Comparison of ENCODE assay signal across 8 mouse cellular contexts in the genomic region with DNA sequence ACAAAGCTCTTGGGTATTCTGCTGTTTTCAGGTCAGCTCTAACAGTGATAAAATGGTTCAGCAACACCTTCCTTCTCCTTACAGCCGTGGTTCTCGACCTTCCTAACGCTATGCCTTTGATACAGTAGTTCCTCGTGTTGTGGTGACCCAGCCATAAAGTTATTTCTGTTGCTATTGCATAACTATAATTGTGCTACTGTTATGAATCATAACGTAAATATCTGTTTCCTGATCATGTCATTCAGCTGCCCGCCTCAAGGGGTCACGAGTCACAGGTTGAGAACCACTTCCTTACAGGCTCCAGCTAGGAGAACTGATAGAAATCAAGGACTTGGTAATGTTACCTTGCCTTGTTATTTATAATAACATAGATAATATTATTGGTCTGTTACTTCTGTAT. TPM values are rescaled to one million over a fixed set of nuclear protein-coding genes. Genes with fewer than 3 reads are reported as not detected.
DNase-seq lines count a peak whose midpoint lies in the region; ATAC-seq lines count a peak whose summit lies in the region.

No protein-coding gene starts in this region.

- 70% methylated on average over 7 of the region's 7 CpGs for WGBS in heart, embryonic 11.5 days (ENCODE audit: insufficient replicate concordance)
- 1% methylated on average over 7 of the region's 7 CpGs for WGBS in macrophage (ENCODE audit: missing documents)
- WGBS in hindbrain, embryonic 14.5 days = 91% methylated on average over 7 of the region's 7 CpGs

- H3K4me2 ChIP-seq in heart, embryonic 11.5 days = no peak overlapping the region
- no peak overlapping the region for H3K4me2 ChIP-seq in hindbrain, embryonic 14.5 days (replicated peaks)

- DNase-seq in heart, adult 11 months = peak; percentile 95
- peak; percentile 71 for DNase-seq in NIH3T3 (ENCODE audit: low read depth)
- DNase-seq in heart, postnatal 4 days = peak; percentile 47
- no peak for DNase-seq in layer of hippocampus, adult 11-12 months (ENCODE audit: low spot score)
- no peak for DNase-seq in frontal cortex, adult 2 months (ENCODE audit: extremely low spot score in 1 of 2, low spot score in 1 of 2)
- DNase-seq in hindbrain, embryonic 14.5 days (ENCODE audit: low spot score) = no peak

- no peak for ATAC-seq in heart, embryonic 11.5 days (replicated peaks; ENCODE audit: insufficient number of reproducible peaks, low FRiP score, low TSS enrichment)
- ATAC-seq in hindbrain, embryonic 14.5 days (ENCODE audit: low FRiP score) = no peak

- H3K4me3 ChIP-seq in heart, embryonic 11.5 days (ENCODE audit: low read depth, low read length) = no peak overlapping the region
- H3K4me3 ChIP-seq in macrophage (ENCODE audit: inconsistent target) = no peak overlapping the region
- H3K4me3 ChIP-seq in hindbrain, embryonic 14.5 days (replicated peaks; ENCODE audit: low read length) = no peak overlapping the region

- H3K9me3 ChIP-seq in heart, embryonic 11.5 days (replicated peaks; ENCODE audit: control insufficient read depth, low read length) = no peaks in the 10 kb centered on the region
- H3K9me3 ChIP-seq in hindbrain, embryonic 14.5 days (ENCODE audit: control insufficient read depth, low read length) = no peaks in the 10 kb centered on the region

- peaks cover 24% of the 10 kb centered on the region for H3K4me1 ChIP-seq in heart, embryonic 11.5 days (ENCODE audit: control insufficient read depth, insufficient read depth, low read length)
- H3K4me1 ChIP-seq in hindbrain, embryonic 14.5 days (replicated peaks; ENCODE audit: control insufficient read depth, insufficient read depth, low read length) = peaks cover 13% of the 10 kb centered on the region

- no peaks in the 10 kb centered on the region for H3K36me3 ChIP-seq in heart, embryonic 11.5 days (ENCODE audit: control insufficient read depth, insufficient read depth, low read length)
- H3K36me3 ChIP-seq in macrophage (ENCODE audit: inconsistent target) = no peaks in the 10 kb centered on the region
- H3K36me3 ChIP-seq in hindbrain, embryonic 14.5 days (replicated peaks; ENCODE audit: control insufficient read depth, insufficient read depth) = no peaks in the 10 kb centered on the region

- no peak overlapping the region for H3K9ac ChIP-seq in heart, embryonic 11.5 days (ENCODE audit: low read depth, low read length)
- no peak overlapping the region for H3K9ac ChIP-seq in hindbrain, embryonic 14.5 days

- H3K79me2 ChIP-seq in macrophage (ENCODE audit: inconsistent target) = peaks cover 63% of the 10 kb centered on the region

- no peaks in the 10 kb centered on the region for H3K27me3 ChIP-seq in heart, embryonic 11.5 days (ENCODE audit: control insufficient read depth, insufficient read depth, low read length)
- no peaks in the 10 kb centered on the region for H3K27me3 ChIP-seq in hindbrain, embryonic 14.5 days (ENCODE audit: control insufficient read depth, insufficient read depth, low read length)

- H3K27ac ChIP-seq in heart, embryonic 11.5 days (ENCODE audit: low read depth, low read length) = no peak overlapping the region
- H3K27ac ChIP-seq in macrophage = peak overlapping the region; percentile 97
- no peak overlapping the region for H3K27ac ChIP-seq in hindbrain, embryonic 14.5 days

RNA-seq across cellular contexts. Expression of a gene that starts 11.8 kb away (rescaled TPM):
- 36.2 and 40.0 TPM in 2 replicates for polyA plus RNA-seq in heart, embryonic 11.5 days (2014; fragmentation: Nextera tagmentation; extraction: Ambion mirVana)
- 100 to 1,000 TPM; 109 to 138 TPM for total RNA-seq in heart, postnatal 4 days (2021)
- total RNA-seq in macrophage (2018; cell fraction: chromatin; rRNA removed) = 1 to 10 TPM in 5 of 26 experiments, under 1 TPM in 9, not detected in 12; 0.50 to 5.0 (median 0.83) TPM
- 10 to 100 TPM in 22 of 26 experiments, 1 to 10 TPM in 4; 8.0 to 69.3 (median 26.9) TPM for total RNA-seq in macrophage (2018; cell fraction: cytosol; rRNA removed)
- total RNA-seq in macrophage (2018; cell fraction: nucleus; rRNA removed) = 10 to 100 TPM in 3 of 26 experiments, 1 to 10 TPM in 23; 1.0 to 16.8 (median 4.3) TPM
- 46.6 to 83.8 TPM (median 63.3 TPM) in 3 replicates for polyA plus RNA-seq in macrophage (2018)
- 514 and 520 TPM in 2 replicates for polyA plus RNA-seq in frontal cortex, adult 2 months (2012; rRNA removed)
- polyA plus RNA-seq in hindbrain, embryonic 14.5 days (2014; fragmentation: Nextera tagmentation; extraction: Ambion mirVana) = 37.2 and 55.1 TPM in 2 replicates

RNA-seq across cellular contexts. Expression of a gene that starts 29.5 kb away (rescaled TPM):
- 0.11 and 0.19 TPM in 2 replicates for polyA plus RNA-seq in heart, embryonic 11.5 days (2014; fragmentation: Nextera tagmentation; extraction: Ambion mirVana)
- not detected for total RNA-seq in heart, postnatal 4 days (2021)
- total RNA-seq in macrophage (2018; cell fraction: chromatin; rRNA removed) = under 1 TPM in 4 of 26 experiments, not detected in 22; 0.19 to 0.37 (median 0.26) TPM
- under 1 TPM in 3 of 26 experiments, not detected in 23; 0.03 to 0.10 (median 0.05) TPM for total RNA-seq in macrophage (2018; cell fraction: cytosol; rRNA removed)
- under 1 TPM in 5 of 26 experiments, not detected in 21; 0.22 to 0.44 (median 0.34) TPM for total RNA-seq in macrophage (2018; cell fraction: nucleus; rRNA removed)
- polyA plus RNA-seq in macrophage (2018) = 0.13 TPM in 1 of 3 replicates, not detected in the others
- 0.10 and 0.17 TPM in 2 replicates for polyA plus RNA-seq in frontal cortex, adult 2 months (2012; rRNA removed)
- 0.21 and 0.50 TPM in 2 replicates for polyA plus RNA-seq in hindbrain, embryonic 14.5 days (2014; fragmentation: Nextera tagmentation; extraction: Ambion mirVana)

RNA-seq across cellular contexts. Expression of a gene that starts 33.8 kb away (rescaled TPM):
- polyA plus RNA-seq in heart, embryonic 11.5 days (2014; fragmentation: Nextera tagmentation; extraction: Ambion mirVana) = 0.30 TPM in 1 of 2 replicates, not detected in the other
- total RNA-seq in heart, postnatal 4 days (2021) = 10 to 100 TPM in 1 of 2 experiments, 1 to 10 TPM in 1; 9.3 to 34.8 TPM
- total RNA-seq in macrophage (2018; cell fraction: chromatin; rRNA removed) = not detected
- total RNA-seq in macrophage (2018; cell fraction: cytosol; rRNA removed) = under 1 TPM in 18 of 26 experiments, not detected in 8; 0.03 to 0.34 (median 0.10) TPM
- total RNA-seq in macrophage (2018; cell fraction: nucleus; rRNA removed) = not detected
- 0.25 TPM in 1 of 3 replicates, not detected in the others for polyA plus RNA-seq in macrophage (2018)
- polyA plus RNA-seq in frontal cortex, adult 2 months (2012; rRNA removed) = 1.4 and 2.2 TPM in 2 replicates
- 3.5 and 4.8 TPM in 2 replicates for polyA plus RNA-seq in hindbrain, embryonic 14.5 days (2014; fragmentation: Nextera tagmentation; extraction: Ambion mirVana)

RNA-seq across cellular contexts. Expression of a gene that starts 33.9 kb away (rescaled TPM):
- polyA plus RNA-seq in heart, embryonic 11.5 days (2014; fragmentation: Nextera tagmentation; extraction: Ambion mirVana) = 426 and 502 TPM in 2 replicates
- 100 to 1,000 TPM; 847 to 901 TPM for total RNA-seq in heart, postnatal 4 days (2021)
- total RNA-seq in macrophage (2018; cell fraction: chromatin; rRNA removed) = 10 to 100 TPM in 13 of 26 experiments, 1 to 10 TPM in 13; 2.4 to 22.3 (median 9.5) TPM
- total RNA-seq in macrophage (2018; cell fraction: cytosol; rRNA removed) = 100 to 1,000 TPM in 21 of 26 experiments, 10 to 100 TPM in 5; 89.9 to 124 (median 112) TPM
- total RNA-seq in macrophage (2018; cell fraction: nucleus; rRNA removed) = 10 to 100 TPM; 11.5 to 60.4 (median 34.4) TPM
- polyA plus RNA-seq in macrophage (2018) = 81.5 to 101 TPM (median 100 TPM) in 3 replicates
- polyA plus RNA-seq in frontal cortex, adult 2 months (2012; rRNA removed) = 206 and 256 TPM in 2 replicates
- polyA plus RNA-seq in hindbrain, embryonic 14.5 days (2014; fragmentation: Nextera tagmentation; extraction: Ambion mirVana) = 311 and 314 TPM in 2 replicates

RNA-seq across cellular contexts. Expression of a gene that starts 38.0 kb away (rescaled TPM):
- polyA plus RNA-seq in heart, embryonic 11.5 days (2014; fragmentation: Nextera tagmentation; extraction: Ambion mirVana) = 44.1 and 53.2 TPM in 2 replicates
- 10 to 100 TPM; 79.9 to 85.2 TPM for total RNA-seq in heart, postnatal 4 days (2021)
- total RNA-seq in macrophage (2018; cell fraction: chromatin; rRNA removed) = 10 to 100 TPM; 10.1 to 72.2 (median 32.8) TPM
- total RNA-seq in macrophage (2018; cell fraction: cytosol; rRNA removed) = 10 to 100 TPM; 14.6 to 28.8 (median 22.2) TPM
- total RNA-seq in macrophage (2018; cell fraction: nucleus; rRNA removed) = 10 to 100 TPM; 13.0 to 48.9 (median 29.2) TPM
- polyA plus RNA-seq in macrophage (2018) = 13.6 to 38.3 TPM (median 28.2 TPM) in 3 replicates
- 75.9 and 77.3 TPM in 2 replicates for polyA plus RNA-seq in frontal cortex, adult 2 months (2012; rRNA removed)
- 41.2 and 47.0 TPM in 2 replicates for polyA plus RNA-seq in hindbrain, embryonic 14.5 days (2014; fragmentation: Nextera tagmentation; extraction: Ambion mirVana)

Comparison
In these comparisons a context has a peak if more than half of its experiments do, and no peak if none do; other contexts are left out.
1. DNase-seq: peak in heart, adult 11 months (single experiment), NIH3T3 (single experiment) and heart, postnatal 4 days (single experiment); none in layer of hippocampus, adult 11-12 months (single experiment), frontal cortex, adult 2 months (0 of 2) and hindbrain, embryonic 14.5 days (single experiment).